Mouse (Mus musculus) thymus, adult 2 months (tissue): ENCODE results near the gene Msrb1.

Experiments
- CTCF ChIP-seq: fragments of 200-500 bp; IDR thresholded peaks from 2 replicates; pipeline ENCODE4 v1.5.1; 2012; ENCODE audit warnings: mild to moderate bottlenecking, control low read depth, low read length, moderate library complexity, borderline replicate concordance; ENCODE audit not compliant: control insufficient read depth, poor library complexity, insufficient read depth; ENCODE audit errors: extremely low read depth
- POLR2A ChIP-seq: fragments of 200-500 bp; IDR thresholded peaks from 2 replicates; pipeline ENCODE4 v1.6.1; 2012; ENCODE audit warnings: mild to moderate bottlenecking, low read length, control low read depth, moderate library complexity; ENCODE audit not compliant: control insufficient read depth, poor library complexity, insufficient read depth; ENCODE audit errors: extremely low read depth

DNA sequence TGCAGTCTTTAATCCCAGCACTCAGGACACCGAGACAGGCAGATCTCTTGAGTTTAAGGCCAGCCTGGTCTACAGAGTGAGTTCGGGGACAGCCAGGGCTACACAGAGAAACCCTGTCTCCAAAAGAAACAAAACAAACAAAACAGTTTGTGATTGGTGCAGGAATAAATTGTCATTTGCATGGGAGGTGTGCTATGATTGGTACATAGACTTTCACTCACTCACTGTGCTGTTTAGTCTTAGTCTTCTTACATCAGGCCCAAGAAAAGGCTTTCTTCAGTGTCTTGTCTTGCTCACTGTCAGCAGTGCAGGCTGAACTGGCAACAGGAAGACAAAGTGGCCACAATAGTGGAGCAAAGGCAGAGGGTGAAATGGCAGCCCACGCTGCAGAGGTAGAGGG, 7.9 kb downstream of the Msrb1 start:
- TF ChIP-seq CTCF (no peak), POLR2A (no peak)
